Mouse (Mus musculus): ENCODE data around the gene Il27ra. TPM values are rescaled to one million over a fixed set of nuclear protein-coding genes. Genes with fewer than 3 reads are reported as not detected.

Gene Il27ra
- polyA plus RNA-seq, 1 experiment from 2014 or later, result 0.66 TPM

GRCm38 (mm10) chr8:84072321-84072720 is 29.9 kb upstream of the Il27ra start:
- H3K4me3 ChIP-seq, result no peak overlapping the region
- H3K36me3 ChIP-seq, result peaks cover 30% of the 10 kb centered on the region
- 85% methylated on average over 10 of the region's 10 CpGs for WGBS
- no peak for ATAC-seq (ENCODE audit: insufficient number of reproducible peaks, insufficient read depth, low FRiP score, low TSS enrichment, low read depth)
- no peaks in the 10 kb centered on the region for H3K9me3 ChIP-seq
- H3K9ac ChIP-seq, result 0 out of 2 replicates have a peak overlapping the region, but pooled peaks have one; percentile 16
- 0 out of 2 replicates have a peak overlapping the region, but pooled peaks have one; percentile 28 for H3K27ac ChIP-seq
- H3K27me3 ChIP-seq, result no peaks in the 10 kb centered on the region
- H3K4me2 ChIP-seq, result no peak overlapping the region
- H3K4me1 ChIP-seq, result peaks cover 52% of the 10 kb centered on the region

GRCm38 (mm10) chr8:84071921-84072320 is 29.5 kb upstream of the Il27ra start:
- peaks cover 52% of the 10 kb centered on the region for H3K4me1 ChIP-seq
- no peak for ATAC-seq (ENCODE audit: insufficient number of reproducible peaks, insufficient read depth, low FRiP score, low TSS enrichment, low read depth)
- H3K4me3 ChIP-seq, result no peak overlapping the region
- 70% methylated on average over 3 of the region's 3 CpGs for WGBS
- H3K27me3 ChIP-seq, result no peaks in the 10 kb centered on the region
- H3K4me2 ChIP-seq, result no peak overlapping the region
- peaks cover 26% of the 10 kb centered on the region for H3K36me3 ChIP-seq
- no peak overlapping the region for H3K27ac ChIP-seq
- H3K9ac ChIP-seq, result no peak overlapping the region
- H3K9me3 ChIP-seq, result no peaks in the 10 kb centered on the region

- Histone ChIP-seq H3K4me2 (no peak overlapping the region), H3K27me3 (no peaks in the 10 kb centered on the region), H3K4me3 (no peak overlapping the region), H3K27ac (no peak overlapping the region), H3K4me1 (peaks cover 49% of the 10 kb centered on the region), H3K9me3 (no peaks in the 10 kb centered on the region), H3K36me3 (peaks cover 15% of the 10 kb centered on the region), H3K9ac (no peak overlapping the region)
- 81% methylated on average over 2 of the region's 2 CpGs for WGBS
- no peak for ATAC-seq (ENCODE audit: insufficient number of reproducible peaks, insufficient read depth, low FRiP score, low TSS enrichment, low read depth)
Measured at GRCm38 (mm10) chr8:84070667-84071066, 28.3 kb upstream of the Il27ra start.

GRCm38 (mm10) chr8:84070241-84070640 is 27.9 kb upstream of the Il27ra start:
- H3K4me1 ChIP-seq, result peaks cover 49% of the 10 kb centered on the region
- H3K36me3 ChIP-seq, result peaks cover 12% of the 10 kb centered on the region
- no peak overlapping the region for H3K4me3 ChIP-seq
- no peak overlapping the region for H3K9ac ChIP-seq
- no peaks in the 10 kb centered on the region for H3K27me3 ChIP-seq
- no peaks in the 10 kb centered on the region for H3K9me3 ChIP-seq
- no peak overlapping the region for H3K4me2 ChIP-seq
- no peak overlapping the region for H3K27ac ChIP-seq
- 82% methylated on average over 5 of the region's 5 CpGs for WGBS
- no peak for ATAC-seq (ENCODE audit: insufficient number of reproducible peaks, insufficient read depth, low FRiP score, low TSS enrichment, low read depth)

- 62% methylated on average over 2 of the region's 2 CpGs for WGBS
Measured at GRCm38 (mm10) chr8:84069750-84070149, 27.4 kb upstream of the Il27ra start.

GRCm38 (mm10) chr8:84069169-84069568 is 26.8 kb upstream of the Il27ra start:
- 45% methylated on average over 1 of the region's 1 CpGs for WGBS
- H3K36me3 ChIP-seq, result peaks cover 1% of the 10 kb centered on the region; the same call in 1 of the 2 replicates
- H3K4me2 ChIP-seq, result no peak overlapping the region
- no peak overlapping the region for H3K4me3 ChIP-seq
- H3K9me3 ChIP-seq, result no peaks in the 10 kb centered on the region
- ATAC-seq (ENCODE audit: insufficient number of reproducible peaks, insufficient read depth, low FRiP score, low TSS enrichment, low read depth), result no peak
- peaks cover 49% of the 10 kb centered on the region for H3K4me1 ChIP-seq
- 0 out of 2 replicates have a peak overlapping the region, but pooled peaks have one; percentile 22 for H3K27ac ChIP-seq
- no peaks in the 10 kb centered on the region for H3K27me3 ChIP-seq
- H3K9ac ChIP-seq, result 0 out of 2 replicates have a peak overlapping the region, but pooled peaks have one; percentile 8

More at GRCm38 (mm10) chr8:84069750-84070149, 27.4 kb upstream of the Il27ra start:
- ATAC-seq (ENCODE audit: insufficient number of reproducible peaks, insufficient read depth, low FRiP score, low TSS enrichment, low read depth), result no peak
- peaks cover 7% of the 10 kb centered on the region; the same call in 1 of the 2 replicates for H3K36me3 ChIP-seq
- no peak overlapping the region for H3K4me2 ChIP-seq
- H3K9me3 ChIP-seq, result no peaks in the 10 kb centered on the region
- no peak overlapping the region for H3K4me3 ChIP-seq
- no peak overlapping the region for H3K27ac ChIP-seq
- no peaks in the 10 kb centered on the region for H3K27me3 ChIP-seq
- H3K9ac ChIP-seq, result no peak overlapping the region
- peaks cover 49% of the 10 kb centered on the region for H3K4me1 ChIP-seq

GRCm38 (mm10) chr8:84068316-84069035 is 26.1 kb upstream of the Il27ra start:
- no peak overlapping the region; the same call in 1 of the 2 replicates for H3K4me2 ChIP-seq
- H3K27ac ChIP-seq, result no peak overlapping the region
- H3K4me3 ChIP-seq, result no peak overlapping the region
- no peaks in the 10 kb centered on the region for H3K36me3 ChIP-seq
- ATAC-seq (ENCODE audit: insufficient number of reproducible peaks, insufficient read depth, low FRiP score, low TSS enrichment, low read depth), result no peak
- no peak overlapping the region for H3K9ac ChIP-seq
- peaks cover 44% of the 10 kb centered on the region for H3K4me1 ChIP-seq
- no peaks in the 10 kb centered on the region for H3K27me3 ChIP-seq
- H3K9me3 ChIP-seq, result no peaks in the 10 kb centered on the region
- WGBS, result 70% methylated on average over 12 of the region's 12 CpGs

- Histone ChIP-seq H3K27ac (no peak overlapping the region), H3K9ac (peak overlapping the region; percentile 37; the same call in 1 of the 2 replicates), H3K4me3 (peak overlapping the region; percentile 81; the same call in 1 of the 2 replicates), H3K27me3 (no peaks in the 10 kb centered on the region), H3K9me3 (no peaks in the 10 kb centered on the region), H3K4me2 (peak overlapping the region; percentile 52), H3K4me1 (peaks cover 38% of the 10 kb centered on the region), H3K36me3 (no peaks in the 10 kb centered on the region)
- ATAC-seq (ENCODE audit: insufficient number of reproducible peaks, insufficient read depth, low FRiP score, low TSS enrichment, low read depth), result no peak
- 84% methylated on average over 7 of the region's 7 CpGs for whole genome bisulfite sequencing
Measured at GRCm38 (mm10) chr8:84067911-84068310, 25.5 kb upstream of the Il27ra start.

- Histone ChIP-seq H3K36me3 (no peaks in the 10 kb centered on the region), H3K27me3 (no peaks in the 10 kb centered on the region), H3K27ac (peak overlapping the region; percentile 95), H3K9ac (peak overlapping the region; percentile 78), H3K4me3 (peak overlapping the region; percentile 81), H3K9me3 (no peaks in the 10 kb centered on the region), H3K4me2 (peak overlapping the region; percentile 52), H3K4me1 (peaks cover 32% of the 10 kb centered on the region)
- peak; percentile 70 for ATAC-seq (ENCODE audit: insufficient number of reproducible peaks, insufficient read depth, low FRiP score, low TSS enrichment, low read depth)
- under 1% methylated on average over 52 of the region's 58 CpGs for WGBS
Measured at GRCm38 (mm10) chr8:84067047-84067573, 24.7 kb upstream of the Il27ra start.

- Histone ChIP-seq H3K4me1 (peaks cover 25% of the 10 kb centered on the region), H3K27me3 (no peaks in the 10 kb centered on the region), H3K4me2 (peak within 1 kb of the TSS; percentile 76), H3K36me3 (no peaks in the 10 kb centered on the region), H3K4me3 (peak within 1 kb of the TSS; percentile 81), H3K27ac (peak within 1 kb of the TSS; percentile 95), H3K9ac (peak within 1 kb of the TSS; percentile 83), H3K9me3 (no peaks in the 10 kb centered on the region)
- ATAC-seq (ENCODE audit: insufficient number of reproducible peaks, insufficient read depth, low FRiP score, low TSS enrichment, low read depth), result peak; percentile 99
- WGBS, result under 1% methylated on average over 51 of the region's 51 CpGs
Measured at GRCm38 (mm10) chr8:84066291-84066930, 24.0 kb upstream of the Il27ra start, which contains the start of gene Rfx1. Gene Rfx1 (plus strand): TSS chr8:84066834.

GRCm38 (mm10) chr8:84065457-84066072 is 23.2 kb upstream of the Il27ra start:
- no peaks in the 10 kb centered on the region for H3K36me3 ChIP-seq
- WGBS, result 32% methylated on average over 5 of the region's 5 CpGs
- H3K4me3 ChIP-seq, result peak overlapping the region; percentile 81
- H3K4me2 ChIP-seq, result peak overlapping the region; percentile 76
- no peak for ATAC-seq (ENCODE audit: insufficient number of reproducible peaks, insufficient read depth, low FRiP score, low TSS enrichment, low read depth)
- H3K9ac ChIP-seq, result peak overlapping the region; percentile 83
- peaks cover 23% of the 10 kb centered on the region for H3K4me1 ChIP-seq
- H3K27me3 ChIP-seq, result no peaks in the 10 kb centered on the region
- H3K27ac ChIP-seq, result peak overlapping the region; percentile 82; the same call in 1 of the 2 replicates
- no peaks in the 10 kb centered on the region for H3K9me3 ChIP-seq
